Mouse (Mus musculus) G1E (cell line): Measurements from ENCODE around the gene Plcl2.

Source experiments
- CTCF ChIP-seq: IDR thresholded peaks from 2 replicates; pipeline ENCODE4 v1.5.1; 2012; ENCODE audit warnings: low read depth, low read length, inconsistent platforms, mixed read lengths
- GATA2 ChIP-seq: IDR thresholded peaks from 2 replicates; pipeline ENCODE4 v1.6.1; 2012; ENCODE audit warnings: low read depth, low read length, inconsistent platforms, borderline replicate concordance

DNA sequence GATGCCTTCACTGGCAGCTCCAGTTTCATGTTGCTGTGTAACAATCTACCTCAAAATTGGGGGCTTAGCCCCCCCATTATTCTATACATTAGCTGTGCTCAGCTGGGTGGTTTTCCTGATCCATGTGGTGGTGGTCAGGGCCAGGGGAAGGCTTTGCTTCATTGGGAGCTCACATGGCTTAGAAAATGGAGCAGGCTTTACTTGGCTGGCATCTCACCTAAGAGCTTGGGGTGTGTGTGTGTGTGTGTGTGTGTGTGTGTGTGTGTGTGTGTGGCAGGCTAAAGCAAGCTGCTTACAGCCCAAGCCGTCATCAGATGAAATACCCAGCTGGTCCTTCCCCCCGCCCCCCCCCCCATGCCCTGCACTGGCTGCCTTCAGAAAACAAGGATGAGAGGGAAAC, 169.5 kb downstream of the Plcl2 start:
- TF ChIP-seq CTCF = no peak
- no peak for TF ChIP-seq GATA2
